Mouse (Mus musculus) Muller cell, postnatal 12 days (primary cell): ENCODE measurements at regions not wholly inside any gene's neighbourhood (a gene's known extent, or its start where the extent isn't known, plus 50 kb on each side); places are given as distances from the start of the nearest gene placed in this dataset.
A peak's percentile ranks its signal among the peaks of the same experiment; 100 is the strongest.

Experiments
- DNase-seq: peaks from one replicate; pipeline ENCODE4 v3.0.0-alpha.2; 2015; ENCODE audit errors: inconsistent ontology term

DNA sequence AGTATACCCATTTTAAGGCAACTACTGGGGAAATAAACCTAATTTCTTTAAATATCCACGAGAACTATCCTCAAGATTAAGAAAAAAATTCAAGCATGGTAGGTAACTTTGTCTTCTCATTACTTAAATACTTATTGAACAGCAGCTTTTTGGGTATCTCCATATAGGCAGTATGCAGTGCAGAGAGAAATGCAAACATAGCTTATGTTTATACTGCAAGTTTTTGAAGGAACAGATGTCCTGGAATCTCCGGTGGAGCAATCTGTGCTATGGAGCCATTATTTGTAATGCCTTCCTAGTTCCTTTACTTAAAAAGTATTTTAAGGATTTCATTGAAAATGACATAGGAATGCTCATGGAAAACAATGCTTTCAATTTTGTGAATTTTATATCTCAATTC lies 91.7 kb upstream of the Adgrb3 start:
- DNase-seq: no peak

DNA sequence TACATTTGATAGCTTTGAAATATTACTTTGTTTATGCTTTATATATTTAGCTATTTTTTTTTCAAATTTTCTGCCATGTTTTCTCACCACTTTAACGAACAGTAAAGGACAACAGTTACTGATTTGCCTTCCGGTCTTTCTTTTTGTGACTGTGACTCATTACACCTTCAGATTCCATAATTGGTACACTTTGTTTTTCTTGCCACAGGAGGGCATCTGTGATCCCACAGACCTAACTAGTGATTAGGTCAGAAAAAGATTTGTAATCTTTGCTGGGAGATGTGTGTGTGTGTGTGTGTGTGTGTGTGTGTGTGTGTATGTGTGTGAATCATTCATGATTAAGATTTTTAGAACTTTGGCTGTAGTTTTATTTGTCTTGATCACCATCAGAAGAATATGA lies 64.7 kb upstream of the Adgrb3 start:
- DNase-seq: peak; percentile 67

DNA sequence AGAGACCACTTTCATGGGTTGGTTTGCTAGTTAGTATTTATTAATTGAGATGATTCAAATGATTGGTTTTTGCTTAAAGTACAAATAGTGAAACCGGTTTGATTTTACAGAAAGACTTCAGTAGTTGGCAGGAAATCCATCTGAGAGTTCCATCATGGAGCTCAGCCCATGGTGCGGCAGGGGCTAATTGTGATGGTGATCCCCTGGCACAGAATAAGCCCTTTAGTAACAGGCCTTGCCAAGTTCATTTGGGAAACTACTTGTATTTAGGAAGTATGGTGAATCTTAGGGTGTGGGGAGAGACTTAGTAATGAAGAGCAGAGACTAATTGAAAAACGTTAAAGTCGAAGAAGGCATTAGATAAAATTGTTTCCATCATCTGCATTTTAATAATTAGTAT lies 63.5 kb upstream of the Adgrb3 start:
- no peak for DNase-seq

DNA sequence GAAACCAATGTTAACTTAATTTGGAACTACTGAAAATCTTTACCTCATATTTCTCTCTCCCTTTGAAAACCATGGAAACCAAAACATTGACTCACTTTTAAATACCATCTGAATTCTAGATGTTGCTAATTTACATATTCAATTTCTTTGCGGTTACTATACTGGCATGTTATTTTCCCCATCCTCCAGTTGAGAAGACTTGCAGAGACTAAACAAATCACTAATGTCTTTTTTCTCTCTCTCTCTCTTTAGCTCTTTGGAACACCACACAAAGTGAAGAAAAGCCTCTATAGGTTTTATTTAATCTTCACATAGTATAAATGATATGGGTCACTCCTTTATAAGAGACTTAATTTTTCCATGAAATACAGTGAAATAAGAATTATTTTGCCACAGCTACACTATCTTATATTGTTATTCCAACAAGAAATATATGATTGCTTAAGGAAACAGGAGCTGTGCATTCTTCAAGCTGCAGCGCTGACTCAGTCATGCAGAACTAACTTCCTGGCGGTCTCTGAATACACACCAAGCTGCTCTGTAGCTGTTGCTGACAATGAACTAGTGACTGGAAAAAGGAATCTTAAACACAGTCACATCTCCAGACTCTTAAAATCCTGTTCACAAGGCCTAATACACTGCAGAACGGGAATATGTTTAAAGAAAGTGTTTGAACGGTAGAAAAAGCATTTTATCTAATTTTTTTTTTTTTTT lies 62.7 kb upstream of the Adgrb3 start:
- DNase-seq: peak; percentile 68

DNA sequence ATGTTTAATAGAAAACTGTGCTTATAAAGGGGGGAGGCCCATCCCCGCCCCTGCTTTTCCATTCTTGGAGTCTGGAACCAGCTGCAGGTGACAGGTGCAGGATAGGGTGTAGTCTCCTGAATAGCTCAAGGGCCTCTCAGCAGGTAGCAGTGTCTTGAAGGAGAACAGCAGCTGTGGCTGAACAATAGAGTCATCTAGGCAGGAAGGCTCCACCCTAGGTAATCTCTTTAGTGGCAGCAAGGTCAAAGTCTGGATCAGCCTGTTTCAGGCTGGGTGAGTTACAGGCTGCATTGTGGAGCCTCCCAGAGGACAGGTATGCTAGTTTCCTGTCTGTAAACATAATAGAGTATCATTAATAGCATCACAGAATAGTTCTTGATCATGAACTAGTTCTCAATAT lies 58.5 kb upstream of the Adgrb3 start:
- DNase-seq: no peak

DNA sequence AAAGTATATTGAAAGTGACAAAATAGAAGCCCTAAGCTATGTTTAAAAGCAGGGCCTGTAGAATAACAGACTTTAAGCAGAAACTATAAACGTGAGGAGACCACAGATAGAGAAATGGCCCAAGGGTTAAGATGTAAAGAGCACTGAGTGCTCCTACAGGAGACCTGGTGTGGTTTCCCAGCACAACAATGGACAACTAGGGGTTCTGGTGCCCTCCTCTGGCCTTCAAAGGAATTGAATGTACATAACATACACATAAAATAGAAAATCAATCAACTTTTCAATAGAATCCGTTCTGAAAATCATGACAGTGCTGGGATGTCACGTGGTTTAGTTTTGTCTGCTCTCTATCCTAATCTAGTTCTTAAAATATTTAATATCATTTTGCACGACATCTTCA lies 55.5 kb upstream of the Adgrb3 start:
- DNase-seq: no peak
